Mouse (Mus musculus): ENCODE data around the gene Kcnf1. TPM values are rescaled to one million over a fixed set of nuclear protein-coding genes. Genes with fewer than 3 reads are reported as not detected.
A peak's percentile ranks its signal among the peaks of the same experiment; 100 is the strongest.

Kcnf1 gene
- polyA plus RNA-seq, 1 experiment = 2.5 TPM

- no peaks in the 10 kb centered on the region for H3K4me1 ChIP-seq (ENCODE audit: control insufficient read depth, insufficient read depth, insufficient read length, low read length)
- WGBS = 85% methylated on average over 7 of the region's 7 CpGs
- H3K36me3 ChIP-seq (ENCODE audit: control insufficient read depth, insufficient read depth, low read length) = no peaks in the 10 kb centered on the region
- TF ChIP-seq POLR2A (IDR thresholded peaks at IDR 0.05; ENCODE audit: low read depth, low read length) = no peak
- TF ChIP-seq CTCF (IDR thresholded peaks at IDR 0.05; ENCODE audit: extremely low read depth, insufficient read length, insufficient replicate concordance, low read depth, low read length) = no peak
- no peak overlapping the region for H3K27ac ChIP-seq (ENCODE audit: insufficient read depth, low read depth, low read length)
- H3K4me3 ChIP-seq (ENCODE audit: low read depth, low read length) = no peak overlapping the region
- H3K27me3 ChIP-seq (ENCODE audit: control insufficient read depth, insufficient read depth, low read length) = no peaks in the 10 kb centered on the region
Observed at GRCm38 (mm10) chr12:17215751-17216150, 39.1 kb upstream of the Kcnf1 start.

GRCm38 (mm10) chr12:17202492-17203322, 26.0 kb upstream of the Kcnf1 start:
- 78% methylated on average over 13 of the region's 13 CpGs for WGBS
- Histone ChIP-seq H3K36me3 (ENCODE audit: control insufficient read depth, insufficient read depth, low read length) (no peaks in the 10 kb centered on the region), H3K4me3 (ENCODE audit: low read depth, low read length) (no peak overlapping the region), H3K4me1 (ENCODE audit: control insufficient read depth, insufficient read depth, insufficient read length, low read length) (no peaks in the 10 kb centered on the region), H3K27ac (ENCODE audit: insufficient read depth, low read depth, low read length) (no peak overlapping the region), H3K27me3 (ENCODE audit: control insufficient read depth, insufficient read depth, low read length) (no peaks in the 10 kb centered on the region)
- TF ChIP-seq CTCF (IDR thresholded peaks at IDR 0.05; ENCODE audit: extremely low read depth, insufficient read length, insufficient replicate concordance, low read depth, low read length) = no peak
- no peak for TF ChIP-seq POLR2A (IDR thresholded peaks at IDR 0.05; ENCODE audit: low read depth, low read length)

- Histone ChIP-seq H3K36me3 (ENCODE audit: control insufficient read depth, insufficient read depth, low read length) (no peaks in the 10 kb centered on the region), H3K27ac (ENCODE audit: insufficient read depth, low read depth, low read length) (no peak overlapping the region), H3K27me3 (ENCODE audit: control insufficient read depth, insufficient read depth, low read length) (no peaks in the 10 kb centered on the region), H3K4me3 (ENCODE audit: low read depth, low read length) (no peak overlapping the region), H3K4me1 (ENCODE audit: control insufficient read depth, insufficient read depth, insufficient read length, low read length) (no peaks in the 10 kb centered on the region)
- WGBS = 97% methylated on average over 5 of the region's 5 CpGs
- no peak for TF ChIP-seq CTCF (IDR thresholded peaks at IDR 0.05; ENCODE audit: extremely low read depth, insufficient read length, insufficient replicate concordance, low read depth, low read length)
- TF ChIP-seq POLR2A (IDR thresholded peaks at IDR 0.05; ENCODE audit: low read depth, low read length) = no peak
Observed at GRCm38 (mm10) chr12:17198621-17199020, 21.9 kb upstream of the Kcnf1 start.

GRCm38 (mm10) chr12:17194140-17194539, 17.5 kb upstream of the Kcnf1 start:
- H3K27me3 ChIP-seq (ENCODE audit: control insufficient read depth, insufficient read depth, low read length) = no peaks in the 10 kb centered on the region
- no peaks in the 10 kb centered on the region for H3K4me1 ChIP-seq (ENCODE audit: control insufficient read depth, insufficient read depth, insufficient read length, low read length)
- WGBS = 90% methylated on average over 6 of the region's 6 CpGs
- H3K4me3 ChIP-seq (ENCODE audit: low read depth, low read length) = no peak overlapping the region
- TF ChIP-seq CTCF (IDR thresholded peaks at IDR 0.05; ENCODE audit: extremely low read depth, insufficient read length, insufficient replicate concordance, low read depth, low read length) = no peak
- TF ChIP-seq POLR2A (IDR thresholded peaks at IDR 0.05; ENCODE audit: low read depth, low read length) = no peak
- H3K36me3 ChIP-seq (ENCODE audit: control insufficient read depth, insufficient read depth, low read length) = no peaks in the 10 kb centered on the region
- no peak overlapping the region for H3K27ac ChIP-seq (ENCODE audit: insufficient read depth, low read depth, low read length)

- no peaks in the 10 kb centered on the region for H3K27me3 ChIP-seq (ENCODE audit: control insufficient read depth, insufficient read depth, low read length)
- no peak overlapping the region for H3K4me3 ChIP-seq (ENCODE audit: low read depth, low read length)
- no peak for TF ChIP-seq POLR2A (IDR thresholded peaks at IDR 0.05; ENCODE audit: low read depth, low read length)
- no peak for TF ChIP-seq CTCF (IDR thresholded peaks at IDR 0.05; ENCODE audit: extremely low read depth, insufficient read length, insufficient replicate concordance, low read depth, low read length)
- no peak overlapping the region for H3K27ac ChIP-seq (ENCODE audit: insufficient read depth, low read depth, low read length)
- no peaks in the 10 kb centered on the region for H3K4me1 ChIP-seq (ENCODE audit: control insufficient read depth, insufficient read depth, insufficient read length, low read length)
- WGBS = 89% methylated on average over 1 of the region's 1 CpGs
- H3K36me3 ChIP-seq (ENCODE audit: control insufficient read depth, insufficient read depth, low read length) = no peaks in the 10 kb centered on the region
Observed at GRCm38 (mm10) chr12:17193311-17193710, 16.6 kb upstream of the Kcnf1 start.

GRCm38 (mm10) chr12:17192887-17193286, 16.2 kb upstream of the Kcnf1 start:
- Histone ChIP-seq H3K4me3 (ENCODE audit: low read depth, low read length) (no peak overlapping the region), H3K36me3 (ENCODE audit: control insufficient read depth, insufficient read depth, low read length) (no peaks in the 10 kb centered on the region), H3K4me1 (ENCODE audit: control insufficient read depth, insufficient read depth, insufficient read length, low read length) (no peaks in the 10 kb centered on the region), H3K27ac (ENCODE audit: insufficient read depth, low read depth, low read length) (no peak overlapping the region), H3K27me3 (ENCODE audit: control insufficient read depth, insufficient read depth, low read length) (no peaks in the 10 kb centered on the region)
- WGBS = 97% methylated on average over 2 of the region's 2 CpGs
- TF ChIP-seq CTCF (IDR thresholded peaks at IDR 0.05; ENCODE audit: extremely low read depth, insufficient read length, insufficient replicate concordance, low read depth, low read length) = no peak
- no peak for TF ChIP-seq POLR2A (IDR thresholded peaks at IDR 0.05; ENCODE audit: low read depth, low read length)

GRCm38 (mm10) chr12:17184303-17184775, 7.7 kb upstream of the Kcnf1 start:
- no peak overlapping the region for H3K4me3 ChIP-seq (ENCODE audit: low read depth, low read length)
- peaks cover 4% of the 10 kb centered on the region for H3K4me1 ChIP-seq (ENCODE audit: control insufficient read depth, insufficient read depth, insufficient read length, low read length)
- 9% methylated on average over 7 of the region's 7 CpGs for WGBS
- no peaks in the 10 kb centered on the region for H3K36me3 ChIP-seq (ENCODE audit: control insufficient read depth, insufficient read depth, low read length)
- peak overlapping the region; percentile 57 for H3K27ac ChIP-seq (ENCODE audit: insufficient read depth, low read depth, low read length)
- no peaks in the 10 kb centered on the region for H3K27me3 ChIP-seq (ENCODE audit: control insufficient read depth, insufficient read depth, low read length)
- no peak for TF ChIP-seq POLR2A (IDR thresholded peaks at IDR 0.05; ENCODE audit: low read depth, low read length)
- no peak for TF ChIP-seq CTCF (IDR thresholded peaks at IDR 0.05; ENCODE audit: extremely low read depth, insufficient read length, insufficient replicate concordance, low read depth, low read length)

Data from small intestine, adult 2 months (tissue).